Mouse (Mus musculus): ENCODE results near the gene Prn. TPM values are rescaled to one million over a fixed set of nuclear protein-coding genes. Genes with fewer than 3 reads are reported as not detected.

Prn gene
- polyA plus RNA-seq, 1 experiment from 2014 or later: 0.25 TPM

Other genes with a start within 250 kb of the Prn start
- gene Erv3, start 50.2 kb upstream of the Prn start, polyA plus RNA-seq (2015; fragmentation: Nextera tagmentation; extraction: Ambion mirVana): not detected in 2 replicates
- 59.1 and 62.3 TPM in 2 replicates for gene Prnp, start within 50 bp of the Prn start, polyA plus RNA-seq (2015; fragmentation: Nextera tagmentation; extraction: Ambion mirVana)
- gene Prnd, start 40.9 kb downstream of the Prn start, polyA plus RNA-seq (2015; fragmentation: Nextera tagmentation; extraction: Ambion mirVana): 30.3 and 34.6 TPM in 2 replicates
- 7.6 and 8.0 TPM in 2 replicates for gene Rassf2, start 120.3 kb downstream of the Prn start, polyA plus RNA-seq (2015; fragmentation: Nextera tagmentation; extraction: Ambion mirVana)
- 12.8 and 13.0 TPM in 2 replicates for gene Slc23a2, start 235.2 kb downstream of the Prn start, polyA plus RNA-seq (2015; fragmentation: Nextera tagmentation; extraction: Ambion mirVana)